Mouse (Mus musculus): ENCODE measurements around the gene Klhl5.

GRCm38 (mm10) chr5:65150376-65150955, 43.1 kb downstream of the Klhl5 start:
- TF ChIP-seq EP300 (IDR thresholded peaks at IDR 0.05; ENCODE audit: low read depth) (no peak), CTCF (IDR thresholded peaks at IDR 0.05; ENCODE audit: low read depth) (no peak)
